Mouse (Mus musculus): Measurements from ENCODE around the gene Mall. TPM values are rescaled to one million over a fixed set of nuclear protein-coding genes. Genes with fewer than 3 reads are reported as not detected.
A peak's percentile ranks its signal among the peaks of the same experiment; 100 is the strongest.

Mall gene
- polyA plus RNA-seq, 1 experiment from 2014 or later: 141 TPM

- no peak for ATAC-seq
- H3K4me3 ChIP-seq (ENCODE audit: low read depth, low read length): peak overlapping the region; percentile 31
- H3K4me2 ChIP-seq (replicated peaks; ENCODE audit: low read depth): peak overlapping the region; percentile 66; the same call in 1 of the 2 replicates
- 7% methylated on average over 9 of the region's 9 CpGs for WGBS
- peaks cover 46% of the 10 kb centered on the region for H3K27me3 ChIP-seq (replicated peaks; ENCODE audit: control insufficient read depth, insufficient read depth, low read length)
- no peaks in the 10 kb centered on the region for H3K36me3 ChIP-seq (ENCODE audit: control insufficient read depth, insufficient read depth)
- no peaks in the 10 kb centered on the region for H3K4me1 ChIP-seq (replicated peaks; ENCODE audit: control insufficient read depth, insufficient read depth, low read length)
- TF ChIP-seq CTCF (IDR thresholded peaks at IDR 0.05; ENCODE audit: low read depth): no peak
- no peak overlapping the region for H3K27ac ChIP-seq (ENCODE audit: low read depth, low read length)
- H3K9ac ChIP-seq (ENCODE audit: low read depth, low read length): no peak overlapping the region
- no peaks in the 10 kb centered on the region for H3K9me3 ChIP-seq (ENCODE audit: control insufficient read depth)
These were observed 74.3 kb downstream of the Mall start for GRCm38 (mm10) chr2:127655419-127655818.

- no peak for TF ChIP-seq CTCF (IDR thresholded peaks at IDR 0.05; ENCODE audit: low read depth)
- no peak for ATAC-seq
- no peak overlapping the region for H3K27ac ChIP-seq (ENCODE audit: low read depth, low read length)
- no peak overlapping the region for H3K4me3 ChIP-seq (ENCODE audit: low read depth, low read length)
- 63% methylated on average over 3 of the region's 3 CpGs for WGBS
- H3K9ac ChIP-seq (ENCODE audit: low read depth, low read length): no peak overlapping the region
- H3K27me3 ChIP-seq (replicated peaks; ENCODE audit: control insufficient read depth, insufficient read depth, low read length): peaks cover 46% of the 10 kb centered on the region
- H3K36me3 ChIP-seq (ENCODE audit: control insufficient read depth, insufficient read depth): no peaks in the 10 kb centered on the region
- H3K4me1 ChIP-seq (replicated peaks; ENCODE audit: control insufficient read depth, insufficient read depth, low read length): no peaks in the 10 kb centered on the region
- H3K9me3 ChIP-seq (ENCODE audit: control insufficient read depth): no peaks in the 10 kb centered on the region
- no peak overlapping the region for H3K4me2 ChIP-seq (replicated peaks; ENCODE audit: low read depth)
These were observed 74.9 kb downstream of the Mall start for GRCm38 (mm10) chr2:127654786-127655185.

Other genes with a start within 250 kb of the Mall start
- 1.8 TPM in 2 replicates for gene Kcnip3, start 207.8 kb downstream of the Mall start, polyA plus RNA-seq (2015; fragmentation: Nextera tagmentation; extraction: Ambion mirVana)
- 0.04 TPM in 1 of 2 replicates, not detected in the other for gene Prom2, start 188.5 kb downstream of the Mall start, polyA plus RNA-seq (2015; fragmentation: Nextera tagmentation; extraction: Ambion mirVana)
- gene Zfp661, start 142.8 kb downstream of the Mall start, polyA plus RNA-seq (2015; fragmentation: Nextera tagmentation; extraction: Ambion mirVana): 0.99 and 1.1 TPM in 2 replicates
- gene Mrps5, start 142.7 kb downstream of the Mall start, polyA plus RNA-seq (2015; fragmentation: Nextera tagmentation; extraction: Ambion mirVana): 65.9 and 71.0 TPM in 2 replicates
- 1.9 and 3.8 TPM in 2 replicates for gene Mal, start 73.2 kb downstream of the Mall start, polyA plus RNA-seq (2015; fragmentation: Nextera tagmentation; extraction: Ambion mirVana)
- gene Nphp1, start 59.0 kb upstream of the Mall start, polyA plus RNA-seq (2015; fragmentation: Nextera tagmentation; extraction: Ambion mirVana): 13.0 and 13.3 TPM in 2 replicates
- 50.0 and 50.6 TPM in 2 replicates for gene Mtln, start 62.6 kb upstream of the Mall start, polyA plus RNA-seq (2015; fragmentation: Nextera tagmentation; extraction: Ambion mirVana)
- gene Bub1, start 101.9 kb upstream of the Mall start, polyA plus RNA-seq (2015; fragmentation: Nextera tagmentation; extraction: Ambion mirVana): 5.1 and 6.3 TPM in 2 replicates
- gene Acoxl, start 108.9 kb upstream of the Mall start, polyA plus RNA-seq (2015; fragmentation: Nextera tagmentation; extraction: Ambion mirVana): 0.13 and 0.25 TPM in 2 replicates